Mouse (Mus musculus): ENCODE results near the gene Nbdy.

- TF ChIP-seq POLR2A (IDR thresholded peaks at IDR 0.05; ENCODE audit: borderline replicate concordance, insufficient read depth, low read length) (no peak), CTCF (IDR thresholded peaks at IDR 0.05; ENCODE audit: borderline replicate concordance, insufficient read depth, low read depth, low read length) (no peak)
Measured at GRCm38 (mm10) chrX:153700463-153700862, 22.9 kb upstream of the Nbdy start.
